Mouse (Mus musculus): ENCODE measurements around the gene Dhx35. TPM values are rescaled to one million over a fixed set of nuclear protein-coding genes. Genes with fewer than 3 reads are reported as not detected.

The Dhx35 gene
- total and polyA plus RNA-seq, 2 experiments from 2014 or later, result 9.7 to 24.7 TPM

DNA sequence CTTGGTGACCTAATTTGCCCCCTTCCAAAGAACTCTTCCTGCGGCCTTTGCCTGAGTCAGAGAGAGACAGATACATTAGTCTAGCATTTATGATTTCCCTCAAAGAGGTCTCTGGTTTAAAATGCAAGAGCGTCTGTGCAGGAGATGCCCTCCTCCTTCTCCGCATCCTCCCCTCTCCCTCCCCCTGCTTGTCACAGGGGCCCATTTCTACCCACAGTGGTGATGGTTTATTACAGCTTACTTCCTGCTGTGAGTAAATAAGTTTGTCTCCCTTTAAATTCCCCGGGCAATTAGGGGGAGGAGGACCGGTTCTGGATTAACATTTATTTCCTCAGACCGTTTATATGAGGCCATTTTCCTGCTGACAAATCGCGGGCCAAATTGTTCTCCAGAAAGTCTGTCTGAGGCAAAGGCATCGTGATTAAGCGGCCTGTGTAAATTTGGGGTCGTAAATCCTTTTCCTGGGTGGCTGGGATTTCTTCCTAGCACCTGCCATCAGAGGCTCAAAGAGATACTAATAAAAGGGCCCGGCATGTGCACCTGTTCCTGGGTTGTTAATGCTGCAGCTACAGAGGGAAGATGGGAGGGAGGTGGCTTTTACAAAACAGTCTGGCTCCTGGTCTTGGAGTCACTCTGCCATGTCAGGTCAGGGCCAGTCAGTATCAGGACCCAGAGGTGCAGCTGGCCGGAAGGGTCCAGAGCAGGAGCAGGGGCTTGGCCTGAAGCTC lies 104.0 kb downstream of the Dhx35 start:
- Histone ChIP-seq H3K4me2 (ENCODE audit: low read depth, low read length, poor library complexity, severe bottlenecking) (no peak overlapping the region), H3K9me3 (ENCODE audit: low read length) (no peaks in the 10 kb centered on the region), H3K9ac (replicated peaks; ENCODE audit: low read length, poor library complexity, severe bottlenecking) (no peak overlapping the region), H3K27me3 (ENCODE audit: insufficient read depth, low read length) (no peaks in the 10 kb centered on the region), H3K36me3 (ENCODE audit: insufficient read depth, low read length) (no peaks in the 10 kb centered on the region), H3K27ac (ENCODE audit: low read depth, low read length) (no peak overlapping the region), H3K4me3 (ENCODE audit: low read depth, low read length) (no peak overlapping the region), H3K4me1 (ENCODE audit: insufficient read depth, low read length) (no peaks in the 10 kb centered on the region)
- DNase-seq (ENCODE audit: low spot score) (no peak), ATAC-seq (ENCODE audit: low FRiP score) (no peak)
- TF ChIP-seq CTCF (IDR thresholded peaks at IDR 0.05), result no peak
- WGBS, result 42% methylated on average over 13 of the region's 13 CpGs

Other genes starting within 250 kb of the Dhx35 start
- gene Slc32a1, start 184.0 kb upstream of the Dhx35 start, total RNA-seq (2014; rRNA removed), result 53.9 and 63.6 TPM in 2 replicates
- 14.3 and 14.4 TPM in 2 replicates for gene Slc32a1, start 184.0 kb upstream of the Dhx35 start, polyA plus RNA-seq (2015; fragmentation: Nextera tagmentation; extraction: Ambion mirVana)
- 18.5 and 25.4 TPM in 2 replicates for gene Actr5, start 169.9 kb upstream of the Dhx35 start, total RNA-seq (2014; rRNA removed)
- gene Actr5, start 169.9 kb upstream of the Dhx35 start, polyA plus RNA-seq (2015; fragmentation: Nextera tagmentation; extraction: Ambion mirVana), result 8.8 and 10.6 TPM in 2 replicates
- 30.8 and 32.2 TPM in 2 replicates for gene Ppp1r16b, start 129.4 kb upstream of the Dhx35 start, total RNA-seq (2014; rRNA removed)
- 31.0 and 31.6 TPM in 2 replicates for gene Ppp1r16b, start 129.4 kb upstream of the Dhx35 start, polyA plus RNA-seq (2015; fragmentation: Nextera tagmentation; extraction: Ambion mirVana)
- 6.4 and 6.6 TPM in 2 replicates for gene Fam83d, start 26.7 kb upstream of the Dhx35 start, total RNA-seq (2014; rRNA removed)
- gene Fam83d, start 26.7 kb upstream of the Dhx35 start, polyA plus RNA-seq (2015; fragmentation: Nextera tagmentation; extraction: Ambion mirVana), result 3.8 TPM in 2 replicates

Measured in midbrain, postnatal 0 days (tissue).